Mouse (Mus musculus): Measurements from ENCODE around the gene Accsl. TPM values are rescaled to one million over a fixed set of nuclear protein-coding genes. Genes with fewer than 3 reads are reported as not detected.
A peak's percentile ranks its signal among the peaks of the same experiment; 100 is the strongest.

Accsl gene
- polyA plus RNA-seq, 1 experiment from 2014 or later, result 0.15 TPM

- no peak overlapping the region for H3K4me3 ChIP-seq (replicated peaks; ENCODE audit: low read length)
- no peak overlapping the region for H3K27ac ChIP-seq (ENCODE audit: low read length)
- peaks cover 16% of the 10 kb centered on the region for H3K36me3 ChIP-seq (ENCODE audit: control insufficient read depth, insufficient read depth, low read length)
- H3K9me3 ChIP-seq (replicated peaks; ENCODE audit: control insufficient read depth, low read length), result no peaks in the 10 kb centered on the region
- no peaks in the 10 kb centered on the region for H3K27me3 ChIP-seq (ENCODE audit: control insufficient read depth, insufficient read depth, low read length)
- WGBS, result 88% methylated on average over 4 of the region's 4 CpGs
- H3K4me2 ChIP-seq (ENCODE audit: low read depth, low read length), result no peak overlapping the region
- no peaks in the 10 kb centered on the region for H3K4me1 ChIP-seq (ENCODE audit: control insufficient read depth, insufficient read depth, low read length)
- H3K9ac ChIP-seq (ENCODE audit: low read length), result no peak overlapping the region
- no peak for ATAC-seq (ENCODE audit: insufficient read depth, low FRiP score)
These were observed 30.0 kb downstream of the Accsl start for GRCm38 (mm10) chr2:93838931-93839330.

- ATAC-seq (ENCODE audit: insufficient read depth, low FRiP score), result no peak
- Histone ChIP-seq H3K4me1 (ENCODE audit: control insufficient read depth, insufficient read depth, low read length) (no peaks in the 10 kb centered on the region), H3K9ac (ENCODE audit: low read length) (no peak overlapping the region), H3K36me3 (ENCODE audit: control insufficient read depth, insufficient read depth, low read length) (peaks cover 9% of the 10 kb centered on the region; the same call in 1 of the 2 replicates), H3K27ac (ENCODE audit: low read length) (no peak overlapping the region), H3K9me3 (replicated peaks; ENCODE audit: control insufficient read depth, low read length) (no peaks in the 10 kb centered on the region), H3K27me3 (ENCODE audit: control insufficient read depth, insufficient read depth, low read length) (no peaks in the 10 kb centered on the region), H3K4me3 (replicated peaks; ENCODE audit: low read length) (no peak overlapping the region), H3K4me2 (ENCODE audit: low read depth, low read length) (no peak overlapping the region)
- WGBS, result 68% methylated on average over 13 of the region's 13 CpGs
These were observed 32.6 kb downstream of the Accsl start for GRCm38 (mm10) chr2:93836232-93836785.

- 73% methylated on average over 11 of the region's 11 CpGs for WGBS
- H3K27me3 ChIP-seq (ENCODE audit: control insufficient read depth, insufficient read depth, low read length), result no peaks in the 10 kb centered on the region
- H3K4me2 ChIP-seq (ENCODE audit: low read depth, low read length), result no peak overlapping the region
- no peaks in the 10 kb centered on the region for H3K4me1 ChIP-seq (ENCODE audit: control insufficient read depth, insufficient read depth, low read length)
- H3K36me3 ChIP-seq (ENCODE audit: control insufficient read depth, insufficient read depth, low read length), result peaks cover 6% of the 10 kb centered on the region; the same call in 1 of the 2 replicates
- no peak overlapping the region for H3K4me3 ChIP-seq (replicated peaks; ENCODE audit: low read length)
- H3K9me3 ChIP-seq (replicated peaks; ENCODE audit: control insufficient read depth, low read length), result no peaks in the 10 kb centered on the region
- ATAC-seq (ENCODE audit: insufficient read depth, low FRiP score), result no peak
- H3K9ac ChIP-seq (ENCODE audit: low read length), result no peak overlapping the region
- H3K27ac ChIP-seq (ENCODE audit: low read length), result no peak overlapping the region
These were observed 33.4 kb downstream of the Accsl start for GRCm38 (mm10) chr2:93835596-93835995.

GRCm38 (mm10) chr2:93823519-93823918, 45.4 kb downstream of the Accsl start:
- Histone ChIP-seq H3K27ac (ENCODE audit: low read length) (no peak overlapping the region), H3K36me3 (ENCODE audit: control insufficient read depth, insufficient read depth, low read length) (no peaks in the 10 kb centered on the region)
- no peak for ATAC-seq (ENCODE audit: insufficient read depth, low FRiP score)

GRCm38 (mm10) chr2:93822045-93822749, 46.8 kb downstream of the Accsl start, which contains the start of gene Ext2:
Gene Ext2 (minus strand): TSS chr2:93822568.
- peak within 1 kb of the TSS; percentile 91 for H3K4me3 ChIP-seq (replicated peaks; ENCODE audit: low read length)
- no peaks in the 10 kb centered on the region for H3K36me3 ChIP-seq (ENCODE audit: control insufficient read depth, insufficient read depth, low read length)
- H3K4me1 ChIP-seq (ENCODE audit: control insufficient read depth, insufficient read depth, low read length), result peaks cover 9% of the 10 kb centered on the region
- H3K9me3 ChIP-seq (replicated peaks; ENCODE audit: control insufficient read depth, low read length), result no peaks in the 10 kb centered on the region
- H3K27ac ChIP-seq (ENCODE audit: low read length), result no peak within 1 kb of the TSS
- peak within 1 kb of the TSS; percentile 66 for H3K4me2 ChIP-seq (ENCODE audit: low read depth, low read length)
- H3K27me3 ChIP-seq (ENCODE audit: control insufficient read depth, insufficient read depth, low read length), result no peaks in the 10 kb centered on the region
- peak; percentile 93 for ATAC-seq (ENCODE audit: insufficient read depth, low FRiP score)
- WGBS, result under 1% methylated on average over 61 of the region's 66 CpGs
- H3K9ac ChIP-seq (ENCODE audit: low read length), result peak within 1 kb of the TSS; percentile 98

More at GRCm38 (mm10) chr2:93823519-93823918, 45.4 kb downstream of the Accsl start:
- H3K27me3 ChIP-seq (ENCODE audit: control insufficient read depth, insufficient read depth, low read length), result no peaks in the 10 kb centered on the region
- H3K4me1 ChIP-seq (ENCODE audit: control insufficient read depth, insufficient read depth, low read length), result peaks cover 9% of the 10 kb centered on the region
- H3K9me3 ChIP-seq (replicated peaks; ENCODE audit: control insufficient read depth, low read length), result no peaks in the 10 kb centered on the region
- no peak overlapping the region for H3K4me3 ChIP-seq (replicated peaks; ENCODE audit: low read length)
- H3K4me2 ChIP-seq (ENCODE audit: low read depth, low read length), result no peak overlapping the region
- 17% methylated on average over 8 of the region's 8 CpGs for WGBS
- H3K9ac ChIP-seq (ENCODE audit: low read length), result no peak overlapping the region

- H3K4me2 ChIP-seq (ENCODE audit: low read depth, low read length), result no peak overlapping the region
- H3K27ac ChIP-seq (ENCODE audit: low read length), result no peak overlapping the region
- no peak overlapping the region for H3K4me3 ChIP-seq (replicated peaks; ENCODE audit: low read length)
- ATAC-seq (ENCODE audit: insufficient read depth, low FRiP score), result no peak
- peaks cover 9% of the 10 kb centered on the region for H3K4me1 ChIP-seq (ENCODE audit: control insufficient read depth, insufficient read depth, low read length)
- no peaks in the 10 kb centered on the region for H3K9me3 ChIP-seq (replicated peaks; ENCODE audit: control insufficient read depth, low read length)
- WGBS, result 87% methylated on average over 5 of the region's 5 CpGs
- 0 out of 2 replicates have a peak, but pooled peaks cover 4% of the 10 kb centered on the region for H3K36me3 ChIP-seq (ENCODE audit: control insufficient read depth, insufficient read depth, low read length)
- no peaks in the 10 kb centered on the region for H3K27me3 ChIP-seq (ENCODE audit: control insufficient read depth, insufficient read depth, low read length)
- no peak overlapping the region for H3K9ac ChIP-seq (ENCODE audit: low read length)
These were observed 51.2 kb downstream of the Accsl start for GRCm38 (mm10) chr2:93817791-93818190.

- H3K27ac ChIP-seq (ENCODE audit: low read length), result no peak overlapping the region
- no peak for ATAC-seq (ENCODE audit: insufficient read depth, low FRiP score)
- 91% methylated on average over 22 of the region's 22 CpGs for WGBS
- no peak overlapping the region for H3K4me3 ChIP-seq (replicated peaks; ENCODE audit: low read length)
- no peaks in the 10 kb centered on the region for H3K9me3 ChIP-seq (replicated peaks; ENCODE audit: control insufficient read depth, low read length)
- no peak overlapping the region for H3K4me2 ChIP-seq (ENCODE audit: low read depth, low read length)
- H3K9ac ChIP-seq (ENCODE audit: low read length), result no peak overlapping the region
- no peaks in the 10 kb centered on the region for H3K27me3 ChIP-seq (ENCODE audit: control insufficient read depth, insufficient read depth, low read length)
- H3K4me1 ChIP-seq (ENCODE audit: control insufficient read depth, insufficient read depth, low read length), result no peaks in the 10 kb centered on the region
- H3K36me3 ChIP-seq (ENCODE audit: control insufficient read depth, insufficient read depth, low read length), result 0 out of 2 replicates have a peak, but pooled peaks cover 7% of the 10 kb centered on the region
These were observed 55.6 kb downstream of the Accsl start for GRCm38 (mm10) chr2:93813343-93813742.

- Histone ChIP-seq H3K27ac (ENCODE audit: low read length) (no peak overlapping the region), H3K9me3 (replicated peaks; ENCODE audit: control insufficient read depth, low read length) (no peaks in the 10 kb centered on the region), H3K4me2 (ENCODE audit: low read depth, low read length) (no peak overlapping the region), H3K9ac (ENCODE audit: low read length) (no peak overlapping the region), H3K27me3 (ENCODE audit: control insufficient read depth, insufficient read depth, low read length) (no peaks in the 10 kb centered on the region), H3K4me1 (ENCODE audit: control insufficient read depth, insufficient read depth, low read length) (no peaks in the 10 kb centered on the region), H3K4me3 (replicated peaks; ENCODE audit: low read length) (no peak overlapping the region), H3K36me3 (ENCODE audit: control insufficient read depth, insufficient read depth, low read length) (0 out of 2 replicates have a peak, but pooled peaks cover 7% of the 10 kb centered on the region)
- WGBS, result 38% methylated on average over 4 of the region's 4 CpGs
- ATAC-seq (ENCODE audit: insufficient read depth, low FRiP score), result no peak
These were observed 57.1 kb downstream of the Accsl start for GRCm38 (mm10) chr2:93811812-93812211.

- no peaks in the 10 kb centered on the region for H3K27me3 ChIP-seq (ENCODE audit: control insufficient read depth, insufficient read depth, low read length)
- WGBS, result 9% methylated on average over 2 of the region's 2 CpGs
- ATAC-seq (ENCODE audit: insufficient read depth, low FRiP score), result no peak
- no peaks in the 10 kb centered on the region for H3K4me1 ChIP-seq (ENCODE audit: control insufficient read depth, insufficient read depth, low read length)
- H3K9ac ChIP-seq (ENCODE audit: low read length), result no peak overlapping the region
- peaks cover 11% of the 10 kb centered on the region; the same call in 1 of the 2 replicates for H3K36me3 ChIP-seq (ENCODE audit: control insufficient read depth, insufficient read depth, low read length)
- no peak overlapping the region for H3K4me2 ChIP-seq (ENCODE audit: low read depth, low read length)
- H3K27ac ChIP-seq (ENCODE audit: low read length), result no peak overlapping the region
- H3K4me3 ChIP-seq (replicated peaks; ENCODE audit: low read length), result no peak overlapping the region
- H3K9me3 ChIP-seq (replicated peaks; ENCODE audit: control insufficient read depth, low read length), result no peaks in the 10 kb centered on the region
These were observed 59.0 kb downstream of the Accsl start for GRCm38 (mm10) chr2:93809931-93810330.

Measured in stomach, embryonic 16.5 days (tissue).